Mouse (Mus musculus) forebrain, embryonic 13.5 days (tissue): Measurements from ENCODE around the gene Pak6. TPM values are rescaled to one million over a fixed set of nuclear protein-coding genes. Genes with fewer than 3 reads are reported as not detected.

ENCODE experiments used
- ATAC-seq: fragments of 200-750 bp; cut with Nextera tagmentation; 2 replicates; pipeline ENCODE4 v1.8.0; 2017
- H3K27ac ChIP-seq: fragments of 300-500 bp; sonication (generic); 2 replicates; pipeline ENCODE4 v1.5.1; 2015; ENCODE audit warnings: inconsistent platforms, mild to moderate bottlenecking, moderate library complexity
- H3K27me3 ChIP-seq: fragments of 300-500 bp; sonication (generic); 2 replicates; pipeline ENCODE4 v1.6.1; 2015; ENCODE audit warnings: mild to moderate bottlenecking, inconsistent platforms
- H3K36me3 ChIP-seq: fragments of 300-500 bp; sonication (generic); 2 replicates; pipeline ENCODE4 v1.6.1; 2015; ENCODE audit warnings: mild to moderate bottlenecking, inconsistent platforms; ENCODE audit not compliant: poor library complexity, severe bottlenecking
- H3K4me1 ChIP-seq: fragments of 300-500 bp; sonication (generic); 2 replicates; pipeline ENCODE4 v1.6.1; 2015; ENCODE audit warnings: inconsistent platforms
- H3K4me2 ChIP-seq: fragments of 300-500 bp; sonication (generic); 2 replicates; pipeline ENCODE4 v1.6.1; 2015; ENCODE audit warnings: inconsistent platforms, mild to moderate bottlenecking, moderate library complexity
- H3K4me3 ChIP-seq: fragments of 300-500 bp; sonication (generic); 2 replicates; pipeline ENCODE4 v1.5.1; 2015; ENCODE audit warnings: mild to moderate bottlenecking, inconsistent platforms
- H3K9ac ChIP-seq: fragments of 300-500 bp; sonication (generic); 2 replicates; pipeline ENCODE4 v1.6.1; 2015; ENCODE audit warnings: mild to moderate bottlenecking, inconsistent platforms
- H3K9me3 ChIP-seq: fragments of 300-500 bp; sonication (generic); replicated peaks from 2 replicates; pipeline ENCODE4 v1.6.1; 2016; ENCODE audit warnings: inconsistent platforms
- WGBS: fragments of 180-500 bp; shearing (Covaris S2); methylation state at CpG from one replicate; pipeline ENCODE4 v1.1.7; 2015; 5-methylcytosine and 5-hydroxymethylcytosine counted together
- polyA plus RNA-seq: library from polyadenylated mRNA; unstranded; fragments of >200 nt; fragmentation: Nextera tagmentation; extraction: Ambion mirVana; gene quantifications from 2 replicates; pipeline ENCODE4 v1.2.1, GENCODE M21; 2015

Pak6 gene
- polyA plus RNA-seq, 1 experiment from 2014 or later, result 9.0 TPM

- no peak overlapping the region for H3K9ac ChIP-seq
- no peak overlapping the region for H3K27ac ChIP-seq
- H3K4me2 ChIP-seq, result no peak overlapping the region
- H3K4me1 ChIP-seq, result peaks cover 11% of the 10 kb centered on the region; the same call in 1 of the 2 replicates
- H3K36me3 ChIP-seq, result no peaks in the 10 kb centered on the region
- H3K4me3 ChIP-seq, result no peak overlapping the region
- 80% methylated on average over 2 of the region's 2 CpGs for WGBS
- no peaks in the 10 kb centered on the region for H3K9me3 ChIP-seq
- ATAC-seq, result no peak
- peaks cover 38% of the 10 kb centered on the region for H3K27me3 ChIP-seq
Measured at GRCm38 (mm10) chr2:118726873-118727272, 63.8 kb downstream of the Pak6 start.

GRCm38 (mm10) chr2:118727911-118728310 is 64.8 kb downstream of the Pak6 start:
- no peak overlapping the region for H3K9ac ChIP-seq
- no peaks in the 10 kb centered on the region for H3K9me3 ChIP-seq
- H3K36me3 ChIP-seq, result no peaks in the 10 kb centered on the region
- H3K4me3 ChIP-seq, result no peak overlapping the region
- H3K4me1 ChIP-seq, result peaks cover 11% of the 10 kb centered on the region; the same call in 1 of the 2 replicates
- no peak overlapping the region for H3K4me2 ChIP-seq
- H3K27me3 ChIP-seq, result peaks cover 38% of the 10 kb centered on the region
- H3K27ac ChIP-seq, result no peak overlapping the region
- WGBS, result 28% methylated on average over 9 of the region's 9 CpGs
- no peak for ATAC-seq

- H3K27ac ChIP-seq, result no peak within 1 kb of the TSS
- H3K27me3 ChIP-seq, result peaks cover 38% of the 10 kb centered on the region
- H3K9ac ChIP-seq, result no peak within 1 kb of the TSS
- H3K36me3 ChIP-seq, result no peaks in the 10 kb centered on the region
- no peak for ATAC-seq
- H3K4me2 ChIP-seq, result no peak within 1 kb of the TSS
- no peak within 1 kb of the TSS for H3K4me3 ChIP-seq
- H3K4me1 ChIP-seq, result peaks cover 11% of the 10 kb centered on the region; the same call in 1 of the 2 replicates
- WGBS, result 29% methylated on average over 7 of the region's 7 CpGs
- H3K9me3 ChIP-seq, result no peaks in the 10 kb centered on the region
Measured at GRCm38 (mm10) chr2:118728337-118728736, 65.2 kb downstream of the Pak6 start, which contains the start of gene Plcb2. Plcb2 (minus strand) TSS chr2:118728438.

- Histone ChIP-seq H3K27ac (no peak overlapping the region), H3K27me3 (peaks cover 38% of the 10 kb centered on the region), H3K4me2 (no peak overlapping the region), H3K4me3 (no peak overlapping the region), H3K4me1 (peaks cover 11% of the 10 kb centered on the region), H3K9me3 (no peaks in the 10 kb centered on the region), H3K9ac (no peak overlapping the region), H3K36me3 (no peaks in the 10 kb centered on the region)
- WGBS, result 52% methylated on average over 4 of the region's 4 CpGs
- ATAC-seq, result no peak
Measured at GRCm38 (mm10) chr2:118729194-118729593, 66.1 kb downstream of the Pak6 start.

- Histone ChIP-seq H3K4me3 (no peak overlapping the region), H3K4me1 (peaks cover 11% of the 10 kb centered on the region), H3K27ac (no peak overlapping the region), H3K9ac (no peak overlapping the region), H3K9me3 (no peaks in the 10 kb centered on the region), H3K27me3 (peaks cover 38% of the 10 kb centered on the region), H3K36me3 (no peaks in the 10 kb centered on the region), H3K4me2 (no peak overlapping the region)
- 24% methylated on average over 8 of the region's 8 CpGs for WGBS
- ATAC-seq, result no peak
Measured at GRCm38 (mm10) chr2:118729816-118730621, 66.9 kb downstream of the Pak6 start.

- no peak overlapping the region for H3K4me3 ChIP-seq
- peaks cover 38% of the 10 kb centered on the region for H3K27me3 ChIP-seq
- ATAC-seq, result peak; percentile 33; the same call in 1 of the 2 replicates
Measured at GRCm38 (mm10) chr2:118730622-118730915, 67.5 kb downstream of the Pak6 start.

GRCm38 (mm10) chr2:118731981-118732380 is 68.9 kb downstream of the Pak6 start:
- Histone ChIP-seq H3K9me3 (no peaks in the 10 kb centered on the region), H3K4me1 (peaks cover 11% of the 10 kb centered on the region), H3K27me3 (peaks cover 33% of the 10 kb centered on the region), H3K36me3 (no peaks in the 10 kb centered on the region), H3K4me2 (no peak overlapping the region), H3K4me3 (no peak overlapping the region), H3K27ac (no peak overlapping the region), H3K9ac (no peak overlapping the region)
- WGBS, result 84% methylated on average over 5 of the region's 5 CpGs
- ATAC-seq, result no peak

More at GRCm38 (mm10) chr2:118730622-118730915, 67.5 kb downstream of the Pak6 start:
- H3K9ac ChIP-seq, result no peak overlapping the region
- H3K9me3 ChIP-seq, result no peaks in the 10 kb centered on the region
- no peaks in the 10 kb centered on the region for H3K36me3 ChIP-seq
- no peak overlapping the region for H3K4me2 ChIP-seq
- peaks cover 11% of the 10 kb centered on the region for H3K4me1 ChIP-seq
- 8% methylated on average over 3 of the region's 3 CpGs for WGBS
- no peak overlapping the region for H3K27ac ChIP-seq

GRCm38 (mm10) chr2:118733341-118733740 is 70.2 kb downstream of the Pak6 start:
- Histone ChIP-seq H3K4me2 (no peak overlapping the region), H3K9me3 (no peaks in the 10 kb centered on the region), H3K4me3 (no peak overlapping the region), H3K4me1 (peaks cover 11% of the 10 kb centered on the region), H3K27ac (no peak overlapping the region), H3K9ac (no peak overlapping the region), H3K27me3 (peaks cover 22% of the 10 kb centered on the region), H3K36me3 (no peaks in the 10 kb centered on the region)
- peak; percentile 69; the same call in 1 of the 2 replicates for ATAC-seq
- 39% methylated on average over 5 of the region's 5 CpGs for WGBS

- Histone ChIP-seq H3K4me1 (peaks cover 10% of the 10 kb centered on the region), H3K27me3 (peaks cover 31% of the 10 kb centered on the region), H3K27ac (no peak overlapping the region), H3K9ac (no peak overlapping the region), H3K9me3 (no peaks in the 10 kb centered on the region), H3K36me3 (no peaks in the 10 kb centered on the region), H3K4me2 (no peak overlapping the region), H3K4me3 (no peak overlapping the region)
- no peak for ATAC-seq
- WGBS, result 73% methylated on average over 3 of the region's 3 CpGs
Measured at GRCm38 (mm10) chr2:118740341-118740740, 77.2 kb downstream of the Pak6 start.

GRCm38 (mm10) chr2:118741183-118741582 is 78.1 kb downstream of the Pak6 start:
- 79% methylated on average over 9 of the region's 9 CpGs for WGBS
- H3K27ac ChIP-seq, result no peak overlapping the region
- no peak overlapping the region for H3K4me2 ChIP-seq
- H3K27me3 ChIP-seq, result peaks cover 31% of the 10 kb centered on the region
- peaks cover 10% of the 10 kb centered on the region for H3K4me1 ChIP-seq
- H3K36me3 ChIP-seq, result no peaks in the 10 kb centered on the region
- H3K9me3 ChIP-seq, result no peaks in the 10 kb centered on the region
- no peak overlapping the region for H3K9ac ChIP-seq
- no peak for ATAC-seq
- no peak overlapping the region for H3K4me3 ChIP-seq

- H3K27me3 ChIP-seq, result peaks cover 31% of the 10 kb centered on the region
- H3K4me3 ChIP-seq, result no peak overlapping the region
- ATAC-seq, result no peak
- H3K9me3 ChIP-seq, result no peaks in the 10 kb centered on the region
- 19% methylated on average over 8 of the region's 8 CpGs for WGBS
- H3K4me2 ChIP-seq, result no peak overlapping the region
- no peaks in the 10 kb centered on the region for H3K36me3 ChIP-seq
- H3K9ac ChIP-seq, result no peak overlapping the region
- peaks cover 31% of the 10 kb centered on the region for H3K4me1 ChIP-seq
- H3K27ac ChIP-seq, result no peak overlapping the region
Measured at GRCm38 (mm10) chr2:118743261-118743943, 80.3 kb downstream of the Pak6 start.

- ATAC-seq, result no peak
- Histone ChIP-seq H3K4me2 (peak overlapping the region; percentile 97), H3K9ac (peak overlapping the region; percentile 96; the same call in 1 of the 2 replicates)
Measured at GRCm38 (mm10) chr2:118744621-118745020, 81.5 kb downstream of the Pak6 start.

More at GRCm38 (mm10) chr2:118744621-118745020, 81.5 kb downstream of the Pak6 start:
- 8% methylated on average over 7 of the region's 7 CpGs for WGBS
- Histone ChIP-seq H3K9me3 (no peaks in the 10 kb centered on the region), H3K27ac (no peak overlapping the region), H3K36me3 (no peaks in the 10 kb centered on the region), H3K4me1 (peaks cover 43% of the 10 kb centered on the region), H3K4me3 (peak overlapping the region; percentile 96; the same call in 1 of the 2 replicates), H3K27me3 (peaks cover 31% of the 10 kb centered on the region)
